Mouse (Mus musculus) regulatory T cell (primary cell): ENCODE measurements at regions not wholly inside any gene's neighbourhood (a gene's known extent, or its start where the extent isn't known, plus 50 kb on each side); places are given as distances from the start of the nearest gene placed in this dataset.
"Not testable (repeated sequence)": the region's sequence is repeated elsewhere in the genome, so short reads cannot be mapped to it uniquely, and the experiment has no call there.

Experiments used
- in situ Hi-C: fragments of 300-600 bp; cut with MboI, MseI; formaldehyde crosslinking; loops from one replicate; pipeline ENCODE4 v1.15.1; 2025; ENCODE audit warnings: high pct_unique_total_duplicates

DNA sequence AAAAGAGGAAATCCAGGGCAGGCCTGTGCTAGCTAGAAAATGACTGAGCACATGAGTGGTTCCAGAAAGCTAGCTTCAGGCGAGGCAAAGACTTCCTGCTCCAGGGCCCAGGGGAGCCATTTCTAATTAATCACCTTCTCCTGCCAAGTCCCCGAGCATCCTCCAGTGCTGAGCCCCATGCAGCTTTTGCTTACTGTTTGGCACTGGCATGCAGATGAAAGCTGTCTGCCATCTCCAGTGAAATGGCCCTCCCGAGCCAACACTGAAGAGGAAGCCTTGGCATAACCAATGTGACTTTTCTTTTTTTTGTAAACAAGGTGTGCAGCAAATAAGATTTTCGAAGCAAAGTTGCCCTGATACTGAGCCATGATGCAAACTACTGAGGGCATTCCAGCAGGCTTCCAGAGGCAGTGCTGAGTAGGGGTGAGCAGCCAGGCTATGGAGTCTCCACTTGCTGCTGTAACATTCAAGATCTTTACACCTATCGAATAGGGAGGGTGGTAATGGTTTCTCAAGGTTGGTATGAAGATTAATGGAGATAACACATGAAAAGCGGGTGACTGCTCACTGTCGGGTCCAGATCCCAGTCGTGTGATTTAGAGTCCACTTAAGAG, 125.4 kb upstream of the Immp2l start:
- in situ Hi-C loops: no loop called here

DNA sequence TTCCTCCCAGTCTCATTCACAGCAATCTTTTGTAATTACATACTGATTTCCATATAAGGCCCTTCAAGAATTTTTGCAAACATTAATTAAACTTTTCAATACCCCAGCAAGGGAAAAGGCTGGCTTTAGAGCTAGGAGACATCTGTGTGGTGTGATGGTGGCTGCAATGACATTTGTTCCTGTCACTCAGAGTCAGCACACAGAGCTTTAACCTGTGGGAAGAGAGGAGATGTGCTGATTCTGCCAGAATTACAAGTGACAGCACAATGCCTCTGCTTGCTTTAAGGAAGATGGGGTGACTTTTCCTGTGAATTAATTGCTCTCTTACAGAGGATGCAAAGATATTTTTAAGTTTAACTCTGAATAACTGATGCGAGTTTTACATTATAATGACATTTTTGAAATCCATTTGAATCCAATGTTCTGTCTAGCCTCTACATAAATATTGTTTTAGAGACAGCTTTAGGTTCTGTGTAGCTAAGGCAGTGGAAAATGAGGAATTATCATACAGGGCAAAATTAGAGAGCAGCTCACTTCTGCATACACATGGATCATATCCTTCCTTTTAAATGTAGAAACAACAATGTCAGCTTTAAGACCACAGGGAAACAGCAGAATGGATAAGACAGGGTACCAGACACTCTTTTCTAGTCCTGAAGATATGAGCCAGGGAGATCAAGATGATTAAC, 118.1 kb upstream of the Immp2l start:
- in situ Hi-C loops: no loop called here

- in situ Hi-C loops: no loop called here
These were observed 117.1 kb upstream of the Immp2l start for GRCm38 (mm10) chr12:40906807-40907206.

GRCm38 (mm10) chr12:40908809-40909795, 114.8 kb upstream of the Immp2l start:
- in situ Hi-C loops: no loop called here

GRCm38 (mm10) chr12:40917486-40917885, 106.4 kb upstream of the Immp2l start:
- in situ Hi-C loops: no loop called here

- in situ Hi-C loops: no loop called here
These were observed 101.9 kb upstream of the Immp2l start for GRCm38 (mm10) chr12:40921988-40922387.

DNA sequence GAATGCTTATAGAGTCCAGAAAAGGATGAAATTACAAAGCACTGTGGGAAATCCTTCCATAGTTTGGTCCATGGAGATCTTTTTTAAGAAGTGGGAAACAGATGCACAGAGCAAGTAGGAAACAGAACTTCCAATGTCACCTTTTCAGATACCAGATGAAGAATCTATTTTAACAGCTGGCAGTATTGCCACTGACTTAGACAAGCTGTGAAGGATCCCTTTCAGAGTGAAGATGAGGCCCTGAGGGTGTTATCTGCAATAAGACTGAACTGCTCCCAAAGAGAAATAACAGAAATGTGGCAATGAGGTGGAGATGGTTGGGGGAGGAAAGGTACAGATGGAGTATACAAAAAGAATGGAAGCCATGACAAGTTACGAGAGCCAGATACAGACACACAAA, 97.2 kb upstream of the Immp2l start:
- in situ Hi-C loops: no loop called here

DNA sequence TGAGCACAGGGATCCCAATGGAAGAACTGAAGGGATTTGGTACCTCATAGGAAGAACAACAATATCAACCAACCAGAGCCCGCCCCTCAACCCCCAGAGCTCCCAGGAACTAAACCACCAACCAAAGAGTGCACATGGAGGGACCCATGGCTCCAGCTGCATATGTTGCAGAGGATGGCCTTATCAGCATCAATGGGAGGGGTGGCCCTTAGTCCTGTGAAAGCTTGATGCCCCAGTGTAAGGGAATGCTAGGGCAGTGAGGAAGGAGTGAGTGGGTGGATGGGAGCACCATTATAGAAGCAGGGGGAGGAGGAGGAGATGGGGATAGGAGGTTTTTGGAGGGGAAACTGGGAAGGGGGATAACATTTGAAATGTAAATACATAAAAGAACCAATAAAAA, 94.5 kb upstream of the Immp2l start:
- in situ Hi-C loops: not testable (repeated sequence)

- in situ Hi-C loops: no loop called here
These were observed 88.7 kb upstream of the Immp2l start for GRCm38 (mm10) chr12:40935098-40935759.

DNA sequence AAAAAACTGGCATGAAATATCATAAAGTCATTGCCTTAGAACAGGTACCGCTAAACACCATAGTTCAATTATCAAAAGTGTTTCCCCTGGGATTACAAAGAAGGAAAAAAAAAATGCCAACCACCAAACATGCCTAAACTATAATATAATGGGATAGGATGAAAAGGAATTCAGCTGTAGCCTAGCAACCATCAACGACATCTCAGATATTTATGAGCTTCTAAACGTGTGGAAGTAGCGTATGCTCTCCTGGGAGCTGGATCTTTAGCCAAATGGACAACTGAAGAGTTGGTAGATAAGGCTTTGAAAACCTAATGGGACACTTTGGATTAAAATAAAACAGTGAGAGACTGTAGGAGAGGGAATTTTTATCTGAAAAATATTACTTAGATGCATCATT, 86.9 kb upstream of the Immp2l start:
- in situ Hi-C loops: no loop called here

- in situ Hi-C loops: no loop called here
These were observed 77.0 kb upstream of the Immp2l start for GRCm38 (mm10) chr12:40946888-40947287.

GRCm38 (mm10) chr12:40949580-40949979, 74.3 kb upstream of the Immp2l start:
- in situ Hi-C loops: no loop called here

- in situ Hi-C loops: loop anchor here (10.0 kb wide), 1 partner anchor 1514 kb away; no protein-coding TSS in a partner anchor
These were observed 65.4 kb upstream of the Immp2l start for GRCm38 (mm10) chr12:40958536-40958935.

- in situ Hi-C loops: no loop called here
These were observed 58.9 kb upstream of the Immp2l start for GRCm38 (mm10) chr12:40964996-40965395.

DNA sequence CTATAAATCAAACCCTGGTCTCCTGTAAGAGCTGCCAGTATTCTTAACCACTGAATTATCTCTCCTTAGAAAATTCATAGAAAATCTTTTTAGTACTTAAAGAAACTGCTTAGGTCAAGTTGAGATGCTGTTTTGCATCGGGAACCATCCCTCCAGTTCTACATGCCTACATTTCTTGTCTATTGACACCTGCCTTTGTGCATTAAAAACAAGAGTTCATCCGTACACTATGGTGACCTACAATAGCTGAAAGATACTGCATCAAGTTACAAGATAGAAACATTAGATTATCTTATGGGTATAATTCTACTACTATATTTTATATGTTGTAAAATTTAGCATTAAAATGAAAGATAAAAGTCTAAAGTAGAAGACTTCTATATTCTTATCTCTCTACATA, 57.6 kb upstream of the Immp2l start:
- in situ Hi-C loops: no loop called here

DNA sequence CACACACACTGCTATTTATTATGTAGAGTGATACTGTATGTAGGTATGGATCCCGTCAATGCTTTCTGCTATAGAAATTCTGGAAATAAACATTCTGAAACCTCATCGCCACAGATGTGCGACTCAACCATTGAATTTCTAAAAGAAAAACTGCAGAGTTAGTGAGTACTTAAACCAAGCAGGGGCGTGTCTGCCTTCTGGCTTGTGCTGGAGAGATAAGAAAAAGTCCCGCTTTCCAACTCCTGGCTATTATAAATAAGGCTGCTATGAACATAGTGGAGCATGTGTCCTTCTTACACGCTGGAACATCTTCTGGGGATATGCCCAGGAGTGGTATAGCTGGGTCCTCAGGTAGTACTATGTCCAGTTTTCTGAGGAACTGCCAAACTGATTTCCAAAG, 57.2 kb upstream of the Immp2l start:
- in situ Hi-C loops: not testable (repeated sequence)

GRCm38 (mm10) chr12:40972844-40973243, 51.0 kb upstream of the Immp2l start:
- in situ Hi-C loops: no loop called here
